In the genomic region with DNA sequence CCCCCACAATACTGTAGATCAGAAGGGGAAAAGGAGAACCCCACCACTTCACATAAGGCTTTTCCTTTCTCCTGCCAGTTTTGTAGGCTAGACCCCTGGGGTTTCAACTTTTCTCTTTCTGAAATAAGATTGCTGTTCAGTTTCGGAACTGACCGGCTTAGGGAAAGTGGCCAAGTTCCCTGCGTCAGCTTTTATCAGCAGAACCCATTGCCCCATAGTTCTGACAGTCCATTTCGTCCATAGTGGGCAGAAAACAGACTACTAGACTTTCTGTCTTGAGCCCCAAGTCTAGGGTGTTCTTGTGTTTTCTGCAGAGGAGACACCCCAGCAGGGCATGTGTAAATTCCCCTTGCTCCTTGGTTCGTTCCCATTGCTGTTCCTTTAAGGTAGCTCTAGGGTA, we compare ENCODE assay signal across 8 mouse cellular contexts.
A peak's percentile ranks its signal among the peaks of the same experiment; 100 is the strongest.
DNase-seq lines count a peak whose midpoint lies in the region; ATAC-seq and TF ChIP-seq lines count a peak whose summit lies in the region.

No protein-coding gene starts in this region.

- H3K9ac ChIP-seq in kidney, embryonic 16.5 days (replicated peaks; ENCODE audit: low read length) = no peak overlapping the region
- H3K9ac ChIP-seq in embryonic facial prominence, embryonic 13.5 days = no peak overlapping the region
- no peak overlapping the region for H3K9ac ChIP-seq in hindbrain, postnatal 0 days (replicated peaks; ENCODE audit: low read length)
- H3K9ac ChIP-seq in midbrain, embryonic 16.5 days (ENCODE audit: low read depth, low read length) = no peak overlapping the region

- H3K4me2 ChIP-seq in kidney, embryonic 16.5 days (replicated peaks; ENCODE audit: low read depth, low read length) = peak overlapping the region; percentile 99
- peak overlapping the region; percentile 87 for H3K4me2 ChIP-seq in embryonic facial prominence, embryonic 13.5 days
- H3K4me2 ChIP-seq in hindbrain, postnatal 0 days (ENCODE audit: low read depth, low read length) = peak overlapping the region; percentile 96
- peak overlapping the region; percentile 98 for H3K4me2 ChIP-seq in midbrain, embryonic 16.5 days (ENCODE audit: low read length)

- ATAC-seq in kidney, embryonic 16.5 days (ENCODE audit: low FRiP score, low TSS enrichment) = no peak
- no peak for ATAC-seq in embryonic facial prominence, embryonic 13.5 days (ENCODE audit: insufficient number of reproducible peaks, insufficient read depth, low FRiP score, low TSS enrichment, low read depth)
- no peak for ATAC-seq in hindbrain, postnatal 0 days
- ATAC-seq in midbrain, embryonic 16.5 days = no peak
- no peak for ATAC-seq in erythroid progenitor cell, adult 5-6 weeks (replicated peaks; ENCODE audit: low FRiP score, poor library complexity, severe bottlenecking)

- H3K27me3 ChIP-seq in kidney, embryonic 16.5 days (ENCODE audit: insufficient read depth, low read length) = no peaks in the 10 kb centered on the region
- no peaks in the 10 kb centered on the region for H3K27me3 ChIP-seq in embryonic facial prominence, embryonic 13.5 days
- no peaks in the 10 kb centered on the region for H3K27me3 ChIP-seq in hindbrain, postnatal 0 days (ENCODE audit: insufficient read depth, low read length)
- no peaks in the 10 kb centered on the region for H3K27me3 ChIP-seq in midbrain, embryonic 16.5 days (ENCODE audit: control insufficient read depth, insufficient read depth, low read depth, low read length)

- no peak for DNase-seq in kidney, adult 9 months
- no peak for DNase-seq in hindbrain, postnatal 0 days (ENCODE audit: low spot score)
- no peak for DNase-seq in cerebellum, adult 11-12 months
- no peak for DNase-seq in embryo, embryonic 10.5 days (ENCODE audit: low spot score)

- H3K9me3 ChIP-seq in kidney, embryonic 16.5 days (ENCODE audit: low read length) = no peaks in the 10 kb centered on the region
- H3K9me3 ChIP-seq in embryonic facial prominence, embryonic 13.5 days = no peaks in the 10 kb centered on the region
- no peaks in the 10 kb centered on the region for H3K9me3 ChIP-seq in hindbrain, postnatal 0 days (ENCODE audit: low read length)
- H3K9me3 ChIP-seq in midbrain, embryonic 16.5 days (replicated peaks; ENCODE audit: control insufficient read depth, low read length, poor library complexity, severe bottlenecking) = no peaks in the 10 kb centered on the region

- no peaks in the 10 kb centered on the region for H3K36me3 ChIP-seq in kidney, embryonic 16.5 days (ENCODE audit: insufficient read depth, low read length)
- H3K36me3 ChIP-seq in embryonic facial prominence, embryonic 13.5 days = no peaks in the 10 kb centered on the region
- no peaks in the 10 kb centered on the region for H3K36me3 ChIP-seq in hindbrain, postnatal 0 days (ENCODE audit: insufficient read depth, low read length)
- no peaks in the 10 kb centered on the region for H3K36me3 ChIP-seq in midbrain, embryonic 16.5 days (ENCODE audit: control insufficient read depth, insufficient read depth, low read length)

- peaks cover 16% of the 10 kb centered on the region for H3K4me1 ChIP-seq in kidney, embryonic 16.5 days (ENCODE audit: insufficient read depth, low read length)
- peaks cover 49% of the 10 kb centered on the region for H3K4me1 ChIP-seq in embryonic facial prominence, embryonic 13.5 days
- peaks cover 8% of the 10 kb centered on the region; the same call in 1 of the 2 replicates for H3K4me1 ChIP-seq in hindbrain, postnatal 0 days (ENCODE audit: insufficient read depth, low read length)
- H3K4me1 ChIP-seq in midbrain, embryonic 16.5 days (ENCODE audit: control insufficient read depth, insufficient read depth, low read length) = peaks cover 20% of the 10 kb centered on the region

- 71% methylated on average over 5 of the region's 5 CpGs for WGBS in kidney, embryonic 16.5 days
- 53% methylated on average over 5 of the region's 5 CpGs for WGBS in embryonic facial prominence, embryonic 13.5 days
- WGBS in hindbrain, postnatal 0 days = 42% methylated on average over 5 of the region's 5 CpGs
- WGBS in midbrain, embryonic 16.5 days = 61% methylated on average over 5 of the region's 5 CpGs

- peak overlapping the region; percentile 76 for H3K4me3 ChIP-seq in kidney, embryonic 16.5 days (ENCODE audit: low read length)
- H3K4me3 ChIP-seq in embryonic facial prominence, embryonic 13.5 days = peak overlapping the region; percentile 74
- H3K4me3 ChIP-seq in hindbrain, postnatal 0 days (ENCODE audit: low read length) = peak overlapping the region; percentile 82
- H3K4me3 ChIP-seq in midbrain, embryonic 16.5 days (ENCODE audit: low read depth, low read length) = no peak overlapping the region; the same call in 1 of the 2 replicates

- H3K27ac ChIP-seq in kidney, embryonic 16.5 days (ENCODE audit: low read length) = no peak overlapping the region
- 0 out of 2 replicates have a peak overlapping the region, but pooled peaks have one; percentile 7 for H3K27ac ChIP-seq in embryonic facial prominence, embryonic 13.5 days
- peak overlapping the region; percentile 65; the same call in 1 of the 2 replicates for H3K27ac ChIP-seq in hindbrain, postnatal 0 days
- H3K27ac ChIP-seq in midbrain, embryonic 16.5 days (ENCODE audit: low read length) = no peak overlapping the region

- TF ChIP-seq CTCF in hindbrain, postnatal 0 days (IDR thresholded peaks at IDR 0.05; ENCODE audit: low read depth) = no peak

Comparison
In these comparisons a context has a peak if more than half of its experiments do, and no peak if none do; other contexts are left out.
1. H3K27ac ChIP-seq: peak in embryonic facial prominence, embryonic 13.5 days (single experiment) and hindbrain, postnatal 0 days (single experiment); none in kidney, embryonic 16.5 days (single experiment) and midbrain, embryonic 16.5 days (single experiment).
2. Peak in every context shown above with its lines, with median percentiles within 50 percentile points of each other: H3K4me2 ChIP-seq.